Mouse (Mus musculus) intestine, postnatal 0 days (tissue): ENCODE measurements at regions not wholly inside any gene's neighbourhood (a gene's known extent, or its start where the extent isn't known, plus 50 kb on each side); places are given as distances from the start of the nearest gene placed in this dataset.

ENCODE experiments used
- ATAC-seq: fragments of 200-750 bp; cut with Nextera tagmentation; 2 replicates; pipeline ENCODE4 v1.8.0; 2017; ENCODE audit warnings: mild to moderate bottlenecking, moderate TSS enrichment, moderate library complexity
- H3K27ac ChIP-seq: fragments of 300-500 bp; sonication (generic); 2 replicates; pipeline ENCODE4 v1.5.1; 2014; ENCODE audit warnings: mild to moderate bottlenecking, low read depth, low read length, moderate library complexity
- H3K27me3 ChIP-seq: fragments of 300-500 bp; sonication (generic); replicated peaks from 2 replicates; pipeline ENCODE4 v1.6.1; 2014; ENCODE audit warnings: low read length, mixed read lengths; ENCODE audit not compliant: control insufficient read depth, insufficient read depth
- H3K36me3 ChIP-seq: fragments of 300-500 bp; sonication (generic); 2 replicates; pipeline ENCODE4 v1.6.1; 2014; ENCODE audit warnings: mild to moderate bottlenecking, moderate library complexity; ENCODE audit not compliant: control insufficient read depth, insufficient read depth
- H3K4me1 ChIP-seq: fragments of 300-500 bp; sonication (generic); replicated peaks from 2 replicates; pipeline ENCODE4 v1.6.1; 2014; ENCODE audit warnings: antibody characterized with exemption, low read length, mixed read lengths; ENCODE audit not compliant: control insufficient read depth, insufficient read depth
- H3K4me2 ChIP-seq: fragments of 300-500 bp; sonication (generic); replicated peaks from 2 replicates; pipeline ENCODE4 v1.6.1; 2014; ENCODE audit warnings: low read depth, mild to moderate bottlenecking, moderate library complexity
- H3K4me3 ChIP-seq: fragments of 300-500 bp; sonication (generic); 2 replicates; pipeline ENCODE4 v1.5.1; 2014; ENCODE audit warnings: low read depth, low read length
- H3K9ac ChIP-seq: fragments of 300-500 bp; sonication (generic); 2 replicates; pipeline ENCODE4 v1.6.1; 2014; ENCODE audit warnings: mild to moderate bottlenecking, low read depth, low read length
- H3K9me3 ChIP-seq: fragments of 300-500 bp; sonication (generic); 2 replicates; pipeline ENCODE4 v1.6.1; 2016; ENCODE audit warnings: mixed run types; ENCODE audit not compliant: control insufficient read depth
- CTCF ChIP-seq: sonication (generic); IDR thresholded peaks from 2 replicates; pipeline ENCODE4 v1.5.1; 2016; ENCODE audit warnings: low read depth, mild to moderate bottlenecking, control low read depth, antibody characterized with exemption, moderate library complexity
- WGBS: fragments of 180-500 bp; shearing (Covaris S2); extraction: QIAGEN DNeasy Blood & Tissue Kit; methylation state at CpG from one replicate; pipeline ENCODE4 v1.1.7; 2014; 5-methylcytosine and 5-hydroxymethylcytosine counted together

- H3K9me3 ChIP-seq, result no peaks in the 10 kb centered on the region
- no peak overlapping the region for H3K4me3 ChIP-seq
- WGBS, result 86% methylated on average over 4 of the region's 4 CpGs
- H3K4me1 ChIP-seq, result no peaks in the 10 kb centered on the region
- no peak overlapping the region for H3K27ac ChIP-seq
- ATAC-seq, result no peak
- TF ChIP-seq CTCF, result no peak
- no peak overlapping the region for H3K9ac ChIP-seq
- H3K27me3 ChIP-seq, result no peaks in the 10 kb centered on the region
- H3K4me2 ChIP-seq, result no peak overlapping the region
- H3K36me3 ChIP-seq, result no peaks in the 10 kb centered on the region
Measured at GRCm38 (mm10) chr10:117979091-117979490, 133.3 kb upstream of the Rap1b start.

DNA sequence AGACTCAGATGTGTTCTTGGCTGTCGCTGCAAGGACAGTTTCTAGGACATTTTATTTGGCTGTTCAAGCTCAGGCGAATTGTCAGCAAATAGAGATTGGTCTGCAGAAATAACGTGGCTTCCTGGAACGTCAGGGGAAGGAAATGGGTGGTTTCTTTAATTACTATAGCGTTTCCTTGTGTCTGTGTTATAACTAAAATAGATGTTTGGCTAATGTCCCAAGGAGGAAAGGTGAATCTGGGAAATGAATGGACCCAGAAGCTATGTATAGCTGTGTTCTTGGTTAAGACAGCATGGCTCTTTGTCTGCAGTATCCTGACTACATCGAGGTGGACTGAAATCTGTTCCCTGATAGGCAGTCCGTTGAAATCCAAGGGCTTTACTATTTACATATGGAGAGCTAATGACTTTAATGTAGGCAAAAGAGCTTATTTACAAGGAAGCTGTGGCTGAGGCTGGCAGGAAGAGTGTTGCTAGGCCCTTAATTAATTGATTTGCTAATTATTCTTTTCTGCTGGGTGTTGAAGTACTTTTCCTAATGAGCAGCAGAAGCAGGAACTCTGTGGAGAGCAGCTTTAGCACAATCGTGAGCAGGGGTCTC, 136.9 kb upstream of the Rap1b start:
- no peak for ATAC-seq
- no peaks in the 10 kb centered on the region for H3K9me3 ChIP-seq
- no peak overlapping the region for H3K4me2 ChIP-seq
- peak overlapping the region; percentile 50 for H3K27ac ChIP-seq
- TF ChIP-seq CTCF, result no peak
- no peaks in the 10 kb centered on the region for H3K4me1 ChIP-seq
- H3K36me3 ChIP-seq, result no peaks in the 10 kb centered on the region
- H3K9ac ChIP-seq, result no peak overlapping the region
- H3K27me3 ChIP-seq, result no peaks in the 10 kb centered on the region
- H3K4me3 ChIP-seq, result no peak overlapping the region
- 24% methylated on average over 8 of the region's 8 CpGs for WGBS

DNA sequence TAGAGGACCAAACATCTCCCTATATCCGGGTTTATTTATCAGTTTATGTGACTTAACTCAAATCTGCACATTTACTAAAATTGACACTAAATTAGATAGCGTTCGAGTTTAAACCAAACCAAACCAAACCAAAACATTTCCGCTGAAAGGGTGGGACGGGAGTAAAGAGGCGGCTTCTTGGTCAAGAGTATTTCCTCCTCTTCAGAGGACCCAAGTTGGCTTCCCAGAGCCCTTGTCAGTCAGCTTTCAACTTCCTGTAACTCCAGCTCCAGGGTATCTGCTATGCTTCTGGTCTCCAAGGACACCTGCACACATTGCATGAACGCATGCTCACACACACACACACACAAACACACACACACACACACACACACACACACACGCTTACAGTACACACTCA, 137.4 kb upstream of the Rap1b start:
- no peak overlapping the region for H3K4me3 ChIP-seq
- no peaks in the 10 kb centered on the region for H3K36me3 ChIP-seq
- 72% methylated on average over 8 of the region's 8 CpGs for WGBS
- no peak overlapping the region for H3K4me2 ChIP-seq
- no peaks in the 10 kb centered on the region for H3K9me3 ChIP-seq
- ATAC-seq, result no peak
- H3K9ac ChIP-seq, result no peak overlapping the region
- TF ChIP-seq CTCF, result no peak
- peak overlapping the region; percentile 50 for H3K27ac ChIP-seq
- no peaks in the 10 kb centered on the region for H3K27me3 ChIP-seq
- no peaks in the 10 kb centered on the region for H3K4me1 ChIP-seq

DNA sequence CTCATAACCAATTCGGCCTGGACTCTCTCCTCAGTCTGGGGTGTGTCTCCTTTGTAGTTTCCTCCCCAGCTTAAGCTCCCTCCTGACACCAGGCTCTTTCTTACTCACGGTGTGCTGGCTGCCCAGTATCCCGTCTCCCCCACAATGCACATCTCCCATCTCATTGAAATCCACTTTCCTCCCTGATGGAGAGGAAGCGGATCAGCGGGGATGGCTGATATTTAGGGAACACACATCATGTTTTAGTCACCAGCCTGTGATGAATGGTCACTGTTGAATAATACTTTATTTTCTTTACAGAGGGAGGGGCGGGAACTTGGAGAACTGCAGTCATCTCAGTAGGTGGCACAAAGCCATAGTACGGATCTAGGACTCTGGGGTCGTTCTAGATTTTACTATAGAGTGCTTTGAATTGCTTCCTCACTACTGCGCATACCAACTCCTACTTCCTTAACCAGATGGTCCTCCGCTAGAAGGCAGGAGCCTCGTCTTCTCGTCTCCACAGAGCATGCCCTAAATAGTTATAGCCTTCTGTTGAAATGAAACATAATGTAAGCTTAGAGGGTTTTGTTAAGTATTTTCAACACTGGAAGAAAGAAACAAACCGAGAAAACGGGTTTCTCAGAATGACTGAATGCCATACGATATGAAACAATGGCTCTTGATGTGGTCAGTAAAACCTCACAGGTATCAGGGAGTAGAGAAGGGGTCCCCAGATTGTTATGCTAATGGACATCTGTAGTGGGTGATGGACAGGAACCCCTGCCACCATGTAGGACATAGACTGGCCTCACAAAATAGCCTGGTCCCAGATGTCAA, 139.2 kb upstream of the Rap1b start:
- Histone ChIP-seq H3K4me3 (no peak overlapping the region), H3K4me1 (no peaks in the 10 kb centered on the region), H3K9ac (no peak overlapping the region), H3K36me3 (no peaks in the 10 kb centered on the region), H3K4me2 (no peak overlapping the region), H3K9me3 (no peaks in the 10 kb centered on the region), H3K27ac (no peak overlapping the region), H3K27me3 (no peaks in the 10 kb centered on the region)
- no peak for TF ChIP-seq CTCF
- ATAC-seq, result no peak
- 77% methylated on average over 15 of the region's 15 CpGs for WGBS

DNA sequence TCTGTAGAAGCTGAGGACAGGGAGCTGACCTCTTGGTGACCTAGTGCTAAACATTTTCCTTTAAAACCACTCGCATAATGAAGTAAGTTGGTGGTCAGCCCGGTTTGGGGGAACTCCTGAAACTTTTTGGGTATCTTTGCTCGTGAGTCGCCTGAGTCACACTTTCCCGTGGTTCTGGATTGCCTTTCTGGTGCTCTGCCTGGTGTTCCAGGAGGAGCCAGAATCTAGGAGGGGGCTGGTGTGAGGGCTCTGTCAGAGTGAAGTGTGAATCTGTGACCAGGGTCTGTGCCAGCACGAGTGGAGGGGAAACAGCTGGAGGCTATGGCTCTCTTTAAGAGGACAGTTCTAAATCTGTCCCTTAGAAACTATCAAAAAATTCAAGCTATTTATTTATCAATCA, 141.8 kb upstream of the Rap1b start:
- no peaks in the 10 kb centered on the region for H3K36me3 ChIP-seq
- no peak for ATAC-seq
- no peak overlapping the region for H3K27ac ChIP-seq
- H3K27me3 ChIP-seq, result no peaks in the 10 kb centered on the region
- no peak for TF ChIP-seq CTCF
- H3K9me3 ChIP-seq, result no peaks in the 10 kb centered on the region
- no peak overlapping the region for H3K4me2 ChIP-seq
- no peaks in the 10 kb centered on the region for H3K4me1 ChIP-seq
- H3K4me3 ChIP-seq, result no peak overlapping the region
- no peak overlapping the region for H3K9ac ChIP-seq
- 60% methylated on average over 6 of the region's 6 CpGs for WGBS

DNA sequence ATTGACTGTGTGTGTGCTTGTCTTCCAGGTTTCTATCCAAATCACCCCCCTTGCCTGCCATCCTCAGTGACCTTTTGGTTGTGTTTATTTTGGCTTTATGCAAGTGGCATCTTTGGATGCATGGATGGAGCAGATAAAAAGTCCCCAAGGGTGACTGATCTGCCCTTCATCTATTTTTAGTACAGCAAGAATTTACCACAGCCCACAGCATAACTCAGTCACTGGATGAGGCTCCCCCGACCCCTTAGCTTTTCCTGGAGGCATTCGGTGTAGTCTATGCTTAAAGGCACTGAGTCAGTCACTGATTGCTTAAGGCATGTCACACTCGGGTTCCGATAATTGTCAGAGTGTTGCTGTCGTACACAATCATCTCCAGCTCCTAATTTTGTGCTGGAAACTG, 142.2 kb upstream of the Rap1b start:
- no peak for ATAC-seq
- Histone ChIP-seq H3K27ac (no peak overlapping the region), H3K4me3 (no peak overlapping the region), H3K4me2 (no peak overlapping the region), H3K9me3 (no peaks in the 10 kb centered on the region), H3K9ac (no peak overlapping the region), H3K27me3 (no peaks in the 10 kb centered on the region), H3K36me3 (no peaks in the 10 kb centered on the region), H3K4me1 (no peaks in the 10 kb centered on the region)
- 76% methylated on average over 5 of the region's 5 CpGs for WGBS
- no peak for TF ChIP-seq CTCF
